Mouse (Mus musculus): ENCODE measurements around the gene Cops7a.

DNA sequence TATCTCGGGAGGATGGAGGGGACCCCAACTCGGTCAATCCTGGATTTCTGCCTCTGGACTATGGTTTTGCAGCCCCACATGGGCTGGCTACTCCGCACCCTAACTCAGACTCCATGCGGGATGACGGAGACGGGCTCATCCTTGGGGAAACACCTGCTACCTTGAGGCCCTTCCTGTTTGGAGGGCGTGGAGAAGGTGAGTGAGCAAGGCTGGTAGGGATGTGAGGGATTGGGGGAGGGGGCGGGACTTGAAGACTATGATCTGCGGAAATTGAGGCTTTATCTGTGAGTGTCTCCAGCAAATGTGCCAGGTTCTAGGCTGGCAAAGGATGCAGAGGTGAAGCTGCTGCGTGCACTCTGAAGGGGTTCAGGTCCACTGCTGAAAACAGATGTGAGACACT, 34.2 kb upstream of the Cops7a start:
- TF ChIP-seq POLR2A (IDR thresholded peaks at IDR 0.05; ENCODE audit: insufficient read length, low read depth) (no peak), CEBPB (IDR thresholded peaks at IDR 0.05; ENCODE audit: insufficient read depth, poor library complexity, severe bottlenecking) (no peak), POLR2AphosphoS2 (IDR thresholded peaks at IDR 0.05; ENCODE audit: insufficient read length, low read depth) (no peak), MYOD1 (IDR thresholded peaks at IDR 0.05; ENCODE audit: control insufficient read depth in 1 of 3, insufficient read length in 2 of 3, low read depth in 2 of 3) (no peak), MAX (IDR thresholded peaks at IDR 0.05; ENCODE audit: low read depth) (no peak), TCF12 (IDR thresholded peaks at IDR 0.05; ENCODE audit: insufficient read depth, poor library complexity, severe bottlenecking) (no peak)
